Mouse (Mus musculus): Measurements from ENCODE around the gene Pip5k1a.

GRCm38 (mm10) chr3:95054481-95055260 is 52.1 kb downstream of the Pip5k1a start:
- no peak; the same call in 1 of the 2 replicates for TF ChIP-seq GATA1 (IDR thresholded peaks at IDR 0.05; ENCODE audit: low read length)
- no peak for TF ChIP-seq TAL1 (IDR thresholded peaks at IDR 0.05; ENCODE audit: low read length)
